Comparison of ENCODE assay signal across 8 mouse cellular contexts in the genomic region with DNA sequence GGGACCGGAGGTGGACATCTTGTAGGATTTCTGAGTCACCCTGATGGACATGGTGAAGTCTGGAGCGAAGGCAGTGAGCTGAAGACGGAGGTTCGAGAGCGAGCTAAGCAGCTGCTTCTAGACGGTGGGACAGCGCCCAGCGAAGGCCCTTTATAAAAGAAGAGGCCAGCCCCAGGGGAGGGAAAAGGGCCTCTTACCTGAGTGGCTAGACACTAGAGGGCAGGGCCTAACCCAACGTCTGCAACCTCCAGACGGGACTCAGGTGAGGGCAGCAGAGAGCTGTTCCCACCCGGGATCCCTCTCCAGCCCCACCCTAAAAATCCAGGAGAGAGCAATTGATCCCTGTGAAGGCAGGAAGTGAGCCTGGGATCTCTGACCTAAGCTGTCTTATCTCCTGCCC. TPM values are rescaled to one million over a fixed set of nuclear protein-coding genes. Genes with fewer than 3 reads are reported as not detected.
DNase-seq lines count a peak whose midpoint lies in the region; ATAC-seq lines count a peak whose summit lies in the region.

A gene (minus strand): TSS at position 294 of the 400 bp plus-strand sequence.

- no peak for ATAC-seq in forebrain, embryonic 11.5 days (replicated peaks; ENCODE audit: low FRiP score)

- H3K27ac ChIP-seq in forebrain, embryonic 11.5 days (ENCODE audit: low read depth, low read length): no peak within 1 kb of the TSS

- H3K4me3 ChIP-seq in forebrain, embryonic 11.5 days (ENCODE audit: low read depth, low read length): peak within 1 kb of the TSS; percentile 29

- H3K27me3 ChIP-seq in forebrain, embryonic 11.5 days (ENCODE audit: control insufficient read depth, insufficient read depth, low read length): peaks cover 34% of the 10 kb centered on the region

- H3K9ac ChIP-seq in forebrain, embryonic 11.5 days (ENCODE audit: low read length): peak within 1 kb of the TSS; percentile 28; the same call in 1 of the 2 replicates

- H3K4me1 ChIP-seq in forebrain, embryonic 11.5 days (replicated peaks; ENCODE audit: control insufficient read depth, insufficient read depth, low read length): peaks cover 17% of the 10 kb centered on the region; the same call in 1 of the 2 replicates

- peak within 1 kb of the TSS; percentile 47 for H3K4me2 ChIP-seq in forebrain, embryonic 11.5 days (ENCODE audit: low read depth, low read length, severe bottlenecking)

- intact Hi-C loops in left cerebral cortex, postnatal 10 days (cut with DNase I): no loop called here

- DNase-seq in adrenal gland, adult 2 months: peak; percentile 26
- no peak for DNase-seq in adrenal gland, postnatal 25 days
- DNase-seq in forebrain, embryonic 11.5 days (ENCODE audit: low spot score): no peak
- DNase-seq in kidney, postnatal 10 days: peak; percentile 78
- peak; percentile 85 for DNase-seq in lung, postnatal 25 days (ENCODE audit: low spot score)
- DNase-seq in left cerebral cortex, postnatal 10 days (ENCODE audit: extremely low spot score in 1 of 2, low spot score in 2 of 2): no peak
- no peak for DNase-seq in cerebellum, adult 18-20 months
- DNase-seq in cerebellum, postnatal 25 days: no peak

- H3K9me3 ChIP-seq in forebrain, embryonic 11.5 days (ENCODE audit: control insufficient read depth, low read length): no peaks in the 10 kb centered on the region

- H3K36me3 ChIP-seq in forebrain, embryonic 11.5 days (ENCODE audit: control insufficient read depth, insufficient read depth, low read length): no peaks in the 10 kb centered on the region

- WGBS in forebrain, embryonic 11.5 days: 21% methylated on average over 10 of the region's 11 CpGs

RNA-seq across cellular contexts. Expression of the gene that starts here (rescaled TPM):
- total RNA-seq in adrenal gland, adult 2 months (2021): 1 to 10 TPM; 1.7 TPM
- polyA plus RNA-seq in adrenal gland, adult 2 months (2012; rRNA removed): 0.62 and 1.1 TPM in 2 replicates
- total RNA-seq in adrenal gland, postnatal 25 days (2021): 0.36 and 1.00 TPM in 2 replicates
- polyA plus RNA-seq in forebrain, embryonic 11.5 days (2014; fragmentation: Nextera tagmentation; extraction: Ambion mirVana): 16.2 and 19.2 TPM in 2 replicates
- not detected for total RNA-seq in left cerebral cortex, postnatal 10 days (2021)

Comparison
In these comparisons a context has a peak if more than half of its experiments do, and no peak if none do; other contexts are left out.
1. DNase-seq: peak in adrenal gland, adult 2 months (single experiment), kidney, postnatal 10 days (single experiment) and lung, postnatal 25 days (single experiment); none in adrenal gland, postnatal 25 days (single experiment), forebrain, embryonic 11.5 days (single experiment), left cerebral cortex, postnatal 10 days (0 of 2), cerebellum, adult 18-20 months (0 of 2) and cerebellum, postnatal 25 days (0 of 2).